Mouse (Mus musculus) neural tube, embryonic 15.5 days (tissue): ENCODE measurements around the gene Senp3. TPM values are rescaled to one million over a fixed set of nuclear protein-coding genes. Genes with fewer than 3 reads are reported as not detected.
"Not testable (repeated sequence)": the region's sequence is repeated elsewhere in the genome, so short reads cannot be mapped to it uniquely, and the experiment has no call there.

ENCODE experiments used
- ATAC-seq: fragments of 200-750 bp; cut with Nextera tagmentation; 2 replicates; pipeline ENCODE4 v1.8.0; 2017; ENCODE audit warnings: mild to moderate bottlenecking, moderate TSS enrichment, moderate library complexity; ENCODE audit not compliant: low FRiP score
- H3K27ac ChIP-seq: fragments of 300-500 bp; sonication (generic); replicated peaks from 2 replicates; pipeline ENCODE4 v1.5.1; 2015; ENCODE audit warnings: mild to moderate bottlenecking, inconsistent platforms
- H3K27me3 ChIP-seq: fragments of 300-500 bp; sonication (generic); replicated peaks from 2 replicates; pipeline ENCODE4 v1.6.1; 2015; ENCODE audit warnings: inconsistent platforms
- H3K36me3 ChIP-seq: fragments of 300-500 bp; sonication (generic); 2 replicates; pipeline ENCODE4 v1.6.1; 2015; ENCODE audit warnings: inconsistent platforms
- H3K4me1 ChIP-seq: fragments of 300-500 bp; sonication (generic); 2 replicates; pipeline ENCODE4 v1.6.1; 2015; ENCODE audit warnings: inconsistent platforms
- H3K4me2 ChIP-seq: fragments of 300-500 bp; sonication (generic); 2 replicates; pipeline ENCODE4 v1.6.1; 2015; ENCODE audit warnings: inconsistent platforms, mild to moderate bottlenecking, moderate library complexity
- H3K4me3 ChIP-seq: fragments of 300-500 bp; sonication (generic); replicated peaks from 2 replicates; pipeline ENCODE4 v1.5.1; 2015; ENCODE audit warnings: mild to moderate bottlenecking, inconsistent platforms
- H3K9ac ChIP-seq: fragments of 300-500 bp; sonication (generic); replicated peaks from 2 replicates; pipeline ENCODE4 v1.6.1; 2015; ENCODE audit warnings: mild to moderate bottlenecking, inconsistent platforms
- H3K9me3 ChIP-seq: fragments of 300-500 bp; sonication (generic); replicated peaks from 2 replicates; pipeline ENCODE4 v1.6.1; 2016; ENCODE audit warnings: inconsistent platforms
- WGBS: fragments of 180-500 bp; shearing (Covaris S2); methylation state at CpG from one replicate; pipeline ENCODE4 v1.1.7; 2015; ENCODE audit warnings: mixed read lengths; 5-methylcytosine and 5-hydroxymethylcytosine counted together
- polyA plus RNA-seq: library from polyadenylated mRNA; unstranded; fragments of >200 nt; fragmentation: Nextera tagmentation; extraction: Ambion mirVana; gene quantifications from 2 replicates; pipeline ENCODE4 v1.2.1, GENCODE M21; 2015

Senp3 gene
- polyA plus RNA-seq, 1 experiment from 2014 or later = 109 TPM

GRCm38 (mm10) chr11:69703381-69703780, 21.5 kb upstream of the Senp3 start:
- not testable (repeated sequence) for H3K4me2 ChIP-seq, H3K27ac ChIP-seq, H3K9me3 ChIP-seq, H3K27me3 ChIP-seq, ATAC-seq, H3K4me3 ChIP-seq, H3K36me3 ChIP-seq, H3K9ac ChIP-seq, H3K4me1 ChIP-seq
- 72% methylated on average over 3 of the region's 3 CpGs for WGBS

- not testable (repeated sequence) for H3K36me3 ChIP-seq, H3K9ac ChIP-seq, H3K27ac ChIP-seq, H3K4me1 ChIP-seq, H3K9me3 ChIP-seq, H3K27me3 ChIP-seq, ATAC-seq, H3K4me3 ChIP-seq, H3K4me2 ChIP-seq
- 96% methylated on average over 10 of the region's 10 CpGs for WGBS
Observed at GRCm38 (mm10) chr11:69702886-69703285, 21.0 kb upstream of the Senp3 start.

GRCm38 (mm10) chr11:69699595-69699994, 17.7 kb upstream of the Senp3 start:
- H3K4me2 ChIP-seq = no peak overlapping the region
- no peaks in the 10 kb centered on the region for H3K36me3 ChIP-seq
- 84% methylated on average over 1 of the region's 1 CpGs for WGBS
- no peak overlapping the region for H3K27ac ChIP-seq
- H3K4me3 ChIP-seq = no peak overlapping the region
- H3K4me1 ChIP-seq = peaks cover 15% of the 10 kb centered on the region
- no peak overlapping the region for H3K9ac ChIP-seq
- no peaks in the 10 kb centered on the region for H3K9me3 ChIP-seq
- ATAC-seq = no peak
- H3K27me3 ChIP-seq = no peaks in the 10 kb centered on the region

GRCm38 (mm10) chr11:69698574-69698973, 16.7 kb upstream of the Senp3 start:
- Histone ChIP-seq H3K4me2 (no peak overlapping the region), H3K9ac (no peak overlapping the region), H3K27ac (no peak overlapping the region), H3K4me1 (peaks cover 15% of the 10 kb centered on the region), H3K4me3 (no peak overlapping the region), H3K9me3 (no peaks in the 10 kb centered on the region), H3K36me3 (no peaks in the 10 kb centered on the region), H3K27me3 (no peaks in the 10 kb centered on the region)
- WGBS = 77% methylated on average over 5 of the region's 5 CpGs
- ATAC-seq = no peak

GRCm38 (mm10) chr11:69697396-69697795, 15.5 kb upstream of the Senp3 start:
- no peak for ATAC-seq
- Histone ChIP-seq H3K4me2 (no peak overlapping the region), H3K4me3 (no peak overlapping the region), H3K4me1 (peaks cover 15% of the 10 kb centered on the region), H3K27ac (no peak overlapping the region), H3K36me3 (no peaks in the 10 kb centered on the region), H3K9ac (no peak overlapping the region), H3K9me3 (no peaks in the 10 kb centered on the region), H3K27me3 (no peaks in the 10 kb centered on the region)
- 97% methylated on average over 3 of the region's 3 CpGs for WGBS

- H3K4me2 ChIP-seq = peak within 1 kb of the TSS; percentile 92
- peak within 1 kb of the TSS; percentile 33; the same call in 1 of the 2 replicates for H3K27ac ChIP-seq
- H3K36me3 ChIP-seq = no peaks in the 10 kb centered on the region
- peak; percentile 31; the same call in 1 of the 2 replicates for ATAC-seq
- no peaks in the 10 kb centered on the region for H3K9me3 ChIP-seq
- peak within 1 kb of the TSS; percentile 63 for H3K9ac ChIP-seq
- no peaks in the 10 kb centered on the region for H3K27me3 ChIP-seq
- 4% methylated on average over 32 of the region's 41 CpGs for WGBS
- H3K4me3 ChIP-seq = peak within 1 kb of the TSS; percentile 47
- H3K4me1 ChIP-seq = peaks cover 15% of the 10 kb centered on the region
Observed at GRCm38 (mm10) chr11:69695361-69696181, 13.7 kb upstream of the Senp3 start, which contains the start of the genes Tnfsf12 and Tnfsfm13. Gene Tnfsf12 (minus strand): TSS chr11:69695849. Gene Tnfsfm13 (minus strand): TSS chr11:69696098.

GRCm38 (mm10) chr11:69695046-69695360, 13.1 kb upstream of the Senp3 start:
- peak overlapping the region; percentile 47 for H3K4me3 ChIP-seq
- H3K4me1 ChIP-seq = peaks cover 15% of the 10 kb centered on the region
- WGBS = 30% methylated on average over 6 of the region's 6 CpGs
- peak overlapping the region; percentile 92 for H3K4me2 ChIP-seq
- H3K9me3 ChIP-seq = no peaks in the 10 kb centered on the region
- peak overlapping the region; percentile 63 for H3K9ac ChIP-seq
- no peak for ATAC-seq
- no peak overlapping the region for H3K27ac ChIP-seq
- H3K36me3 ChIP-seq = no peaks in the 10 kb centered on the region
- H3K27me3 ChIP-seq = no peaks in the 10 kb centered on the region

- ATAC-seq = no peak
- H3K36me3 ChIP-seq = no peaks in the 10 kb centered on the region
- no peak overlapping the region for H3K4me3 ChIP-seq
- 60% methylated on average over 11 of the region's 11 CpGs for WGBS
- no peak overlapping the region for H3K9ac ChIP-seq
- no peak overlapping the region for H3K4me2 ChIP-seq
- H3K4me1 ChIP-seq = peaks cover 15% of the 10 kb centered on the region
- H3K27me3 ChIP-seq = no peaks in the 10 kb centered on the region
- no peak overlapping the region for H3K27ac ChIP-seq
- no peaks in the 10 kb centered on the region for H3K9me3 ChIP-seq
Observed at GRCm38 (mm10) chr11:69693421-69693965, 11.6 kb upstream of the Senp3 start.

- 87% methylated on average over 6 of the region's 6 CpGs for WGBS
- H3K4me2 ChIP-seq = no peak overlapping the region
- H3K27ac ChIP-seq = no peak overlapping the region
- H3K4me3 ChIP-seq = no peak overlapping the region
- H3K4me1 ChIP-seq = peaks cover 15% of the 10 kb centered on the region
- ATAC-seq = no peak
- no peak overlapping the region for H3K9ac ChIP-seq
- H3K36me3 ChIP-seq = no peaks in the 10 kb centered on the region
- H3K27me3 ChIP-seq = no peaks in the 10 kb centered on the region
- H3K9me3 ChIP-seq = no peaks in the 10 kb centered on the region
Observed at GRCm38 (mm10) chr11:69692863-69693262, 11.0 kb upstream of the Senp3 start.

GRCm38 (mm10) chr11:69692196-69692811, 10.4 kb upstream of the Senp3 start:
- Histone ChIP-seq H3K4me3 (no peak overlapping the region), H3K4me1 (peaks cover 15% of the 10 kb centered on the region), H3K4me2 (no peak overlapping the region), H3K27ac (no peak overlapping the region), H3K36me3 (no peaks in the 10 kb centered on the region), H3K27me3 (no peaks in the 10 kb centered on the region), H3K9me3 (no peaks in the 10 kb centered on the region), H3K9ac (no peak overlapping the region)
- WGBS = 79% methylated on average over 9 of the region's 9 CpGs
- no peak for ATAC-seq

- Histone ChIP-seq H3K36me3 (no peaks in the 10 kb centered on the region), H3K9ac (no peak overlapping the region), H3K27ac (no peak overlapping the region), H3K9me3 (no peaks in the 10 kb centered on the region), H3K27me3 (no peaks in the 10 kb centered on the region; the same call in 1 of the 2 replicates), H3K4me3 (no peak overlapping the region), H3K4me2 (no peak overlapping the region), H3K4me1 (peaks cover 18% of the 10 kb centered on the region)
- no peak for ATAC-seq
- 92% methylated on average over 1 of the region's 1 CpGs for WGBS
Observed at GRCm38 (mm10) chr11:69689891-69690290, 8.0 kb upstream of the Senp3 start.

- Histone ChIP-seq H3K4me1 (peaks cover 34% of the 10 kb centered on the region), H3K4me2 (no peak overlapping the region; the same call in 1 of the 2 replicates), H3K36me3 (no peaks in the 10 kb centered on the region), H3K9ac (no peak overlapping the region), H3K9me3 (no peaks in the 10 kb centered on the region), H3K27ac (no peak overlapping the region), H3K4me3 (no peak overlapping the region), H3K27me3 (no peaks in the 10 kb centered on the region; the same call in 1 of the 2 replicates)
- WGBS = 55% methylated on average over 5 of the region's 5 CpGs
- ATAC-seq = no peak
Observed at GRCm38 (mm10) chr11:69687061-69687460, 5.2 kb upstream of the Senp3 start.
